Mouse (Mus musculus) forebrain, embryonic 15.5 days (tissue): ENCODE results near the gene Pak2. TPM values are rescaled to one million over a fixed set of nuclear protein-coding genes. Genes with fewer than 3 reads are reported as not detected.

ENCODE experiments used
- ATAC-seq: fragments of 200-750 bp; cut with Nextera tagmentation; replicated peaks from 2 replicates; pipeline ENCODE4 v1.8.0; 2017; ENCODE audit warnings: mild to moderate bottlenecking, moderate TSS enrichment, moderate library complexity
- H3K27ac ChIP-seq: fragments of 300-500 bp; sonication (generic); replicated peaks from 2 replicates; pipeline ENCODE4 v1.5.1; 2015; ENCODE audit warnings: mild to moderate bottlenecking, inconsistent platforms
- H3K27me3 ChIP-seq: fragments of 300-500 bp; sonication (generic); 2 replicates; pipeline ENCODE4 v1.6.1; 2015; ENCODE audit warnings: inconsistent platforms
- H3K36me3 ChIP-seq: fragments of 300-500 bp; sonication (generic); 2 replicates; pipeline ENCODE4 v1.6.1; 2015; ENCODE audit warnings: mild to moderate bottlenecking, inconsistent platforms
- H3K4me1 ChIP-seq: fragments of 300-500 bp; sonication (generic); 2 replicates; pipeline ENCODE4 v1.6.1; 2015; ENCODE audit warnings: inconsistent platforms
- H3K4me2 ChIP-seq: fragments of 300-500 bp; sonication (generic); replicated peaks from 2 replicates; pipeline ENCODE4 v1.6.1; 2015; ENCODE audit warnings: mild to moderate bottlenecking, inconsistent platforms
- H3K4me3 ChIP-seq: fragments of 300-500 bp; sonication (generic); 2 replicates; pipeline ENCODE4 v1.5.1; 2015; ENCODE audit warnings: mild to moderate bottlenecking, inconsistent platforms
- H3K9ac ChIP-seq: fragments of 300-500 bp; sonication (generic); replicated peaks from 2 replicates; pipeline ENCODE4 v1.6.1; 2015; ENCODE audit warnings: mild to moderate bottlenecking, inconsistent platforms
- H3K9me3 ChIP-seq: fragments of 300-500 bp; sonication (generic); 2 replicates; pipeline ENCODE4 v1.6.1; 2016; ENCODE audit warnings: inconsistent platforms
- WGBS: fragments of 180-500 bp; shearing (Covaris S2); methylation state at CpG from one replicate; pipeline ENCODE4 v1.1.7; 2015; ENCODE audit warnings: mixed read lengths; 5-methylcytosine and 5-hydroxymethylcytosine counted together
- polyA plus RNA-seq: library from polyadenylated mRNA; unstranded; fragments of >200 nt; fragmentation: Nextera tagmentation; extraction: Ambion mirVana; gene quantifications from 2 replicates; pipeline ENCODE4 v1.2.1, GENCODE M21; 2015

Pak2 gene
- polyA plus RNA-seq, 1 experiment from 2014 or later = 46.1 TPM

DNA sequence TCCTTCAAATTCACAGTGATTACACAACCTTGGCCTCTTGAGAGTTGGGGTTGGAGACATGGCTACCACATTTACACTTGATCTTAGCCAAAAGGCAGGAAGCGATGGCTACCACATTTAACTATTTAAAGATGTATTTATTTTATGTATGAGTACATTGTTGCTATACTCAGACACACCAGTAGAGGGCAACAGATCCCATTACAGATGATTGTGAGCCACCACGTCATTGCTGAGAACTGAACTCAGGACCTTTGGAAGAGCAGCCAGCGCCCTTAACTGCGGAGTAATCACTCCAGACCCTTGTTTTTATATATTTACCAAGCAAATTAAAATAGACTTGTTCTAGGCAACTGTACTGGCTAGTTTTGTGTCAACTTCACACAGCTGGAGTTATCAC, 36.8 kb downstream of the Pak2 start:
- Histone ChIP-seq H3K9me3 (no peaks in the 10 kb centered on the region), H3K4me3 (no peak overlapping the region), H3K27me3 (no peaks in the 10 kb centered on the region), H3K27ac (no peak overlapping the region), H3K9ac (no peak overlapping the region), H3K4me2 (no peak overlapping the region), H3K4me1 (no peaks in the 10 kb centered on the region), H3K36me3 (peaks cover 69% of the 10 kb centered on the region)
- ATAC-seq = no peak
- WGBS = 92% methylated on average over 4 of the region's 4 CpGs

DNA sequence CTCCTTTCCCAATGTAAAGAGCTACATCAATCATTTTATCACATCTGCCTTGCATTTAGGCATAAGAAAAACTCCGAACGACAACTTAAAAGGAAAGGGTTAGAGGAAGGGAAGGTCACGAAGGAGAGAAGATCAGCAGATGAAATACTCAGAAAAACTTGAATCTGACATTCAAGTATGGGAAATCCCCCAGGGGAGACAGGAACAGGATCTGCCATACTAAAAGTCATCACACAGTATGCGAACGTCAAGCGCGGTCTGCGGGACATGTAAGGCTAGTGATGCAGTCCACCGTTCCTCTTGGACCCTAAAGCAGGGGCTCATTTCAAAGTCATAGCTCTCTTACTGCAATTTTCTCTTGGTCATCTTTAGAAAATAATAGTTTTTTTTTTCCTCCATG, 59.5 kb downstream of the Pak2 start:
- Histone ChIP-seq H3K4me1 (no peaks in the 10 kb centered on the region), H3K9ac (no peak overlapping the region), H3K27me3 (no peaks in the 10 kb centered on the region), H3K4me3 (no peak overlapping the region), H3K36me3 (peaks cover 60% of the 10 kb centered on the region), H3K4me2 (no peak overlapping the region), H3K9me3 (no peaks in the 10 kb centered on the region), H3K27ac (no peak overlapping the region)
- WGBS = 94% methylated on average over 9 of the region's 9 CpGs
- no peak for ATAC-seq

DNA sequence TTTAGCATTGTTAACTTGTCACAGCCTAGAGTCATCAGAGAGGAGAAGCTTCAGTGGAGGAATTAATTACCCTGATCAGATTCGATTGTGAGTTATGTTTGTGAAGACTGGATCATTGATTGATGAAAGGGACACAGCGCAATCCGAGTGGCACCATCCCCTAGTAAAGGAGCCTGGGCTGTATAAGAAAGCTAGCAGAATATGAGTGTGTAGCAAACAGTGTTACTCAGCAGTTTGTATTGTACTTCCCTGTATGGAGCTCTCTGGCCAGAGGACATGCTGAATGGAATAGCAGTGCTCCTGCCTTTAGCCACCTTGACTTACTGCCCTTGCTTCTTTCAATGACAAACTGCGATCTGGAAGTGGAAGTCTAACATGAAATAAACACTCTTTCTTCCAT, 68.8 kb downstream of the Pak2 start:
- no peak overlapping the region for H3K4me3 ChIP-seq
- no peak overlapping the region for H3K4me2 ChIP-seq
- 80% methylated on average over 4 of the region's 4 CpGs for WGBS
- H3K27me3 ChIP-seq = no peaks in the 10 kb centered on the region
- no peak for ATAC-seq
- no peak overlapping the region for H3K9ac ChIP-seq
- H3K27ac ChIP-seq = no peak overlapping the region
- H3K36me3 ChIP-seq = 0 out of 2 replicates have a peak, but pooled peaks cover 3% of the 10 kb centered on the region
- no peaks in the 10 kb centered on the region for H3K9me3 ChIP-seq
- no peaks in the 10 kb centered on the region for H3K4me1 ChIP-seq

DNA sequence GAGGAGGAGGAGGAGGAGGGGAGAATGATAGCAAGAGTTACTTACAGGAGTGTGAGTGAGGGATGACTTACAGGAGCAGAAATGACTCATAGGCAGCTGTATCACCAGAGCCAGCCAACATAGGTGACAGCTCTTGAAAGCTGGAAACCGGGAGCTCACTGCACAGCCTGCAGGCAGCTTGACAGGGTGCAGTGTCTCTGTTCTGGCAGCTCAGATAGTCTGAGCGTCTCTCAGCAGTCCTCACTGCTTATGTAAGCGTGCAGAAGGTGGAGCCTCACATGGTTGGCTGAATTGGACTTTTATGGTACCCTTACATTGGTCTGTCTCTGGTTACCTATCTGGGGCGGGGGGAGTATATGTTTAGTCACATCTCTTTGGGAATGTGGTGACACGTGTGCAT, 69.2 kb downstream of the Pak2 start:
- ATAC-seq = no peak; the same call in 1 of the 2 replicates
- Histone ChIP-seq H3K36me3 (0 out of 2 replicates have a peak, but pooled peaks cover 3% of the 10 kb centered on the region), H3K4me2 (no peak overlapping the region), H3K9me3 (no peaks in the 10 kb centered on the region), H3K27ac (no peak overlapping the region), H3K27me3 (no peaks in the 10 kb centered on the region), H3K4me1 (no peaks in the 10 kb centered on the region), H3K4me3 (no peak overlapping the region), H3K9ac (no peak overlapping the region)
- 46% methylated on average over 5 of the region's 5 CpGs for WGBS

DNA sequence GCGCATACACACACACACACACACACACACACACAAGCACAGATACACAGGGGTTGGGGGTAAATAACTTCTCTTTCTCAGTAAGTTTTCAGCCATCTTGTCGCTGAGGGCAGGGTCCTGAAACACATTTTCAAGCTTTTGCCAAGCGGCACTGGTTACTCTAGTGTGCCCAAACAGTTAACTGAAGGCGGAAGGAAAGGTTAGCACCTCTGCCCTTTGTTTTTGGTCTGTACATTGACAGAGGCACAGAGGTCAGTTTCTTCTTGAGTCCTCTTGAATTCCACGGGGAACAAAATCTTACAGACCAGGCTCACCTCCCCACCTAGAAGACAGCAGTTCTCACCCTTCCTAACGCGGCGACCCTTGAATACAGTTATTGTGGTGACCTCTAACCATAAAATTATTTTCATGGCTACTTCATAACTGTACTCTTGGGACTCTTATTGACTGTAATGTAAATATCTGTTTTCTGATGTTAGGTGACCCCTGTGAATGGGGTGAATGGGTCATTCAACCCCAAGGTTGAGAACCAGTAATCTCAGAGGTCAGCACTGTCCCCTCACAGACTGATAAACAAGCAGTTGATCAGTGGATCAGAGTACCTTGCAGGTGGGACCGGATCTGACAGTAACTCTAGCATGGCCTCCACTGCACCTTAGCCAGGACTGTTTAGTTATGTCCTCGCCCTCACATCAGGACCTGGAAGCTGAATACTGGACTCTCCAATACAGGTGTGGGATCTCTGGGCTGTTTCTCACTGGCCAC, 70.4 kb downstream of the Pak2 start:
- ATAC-seq = no peak
- 78% methylated on average over 10 of the region's 10 CpGs for WGBS
- Histone ChIP-seq H3K4me1 (peaks cover under 1% of the 10 kb centered on the region), H3K4me3 (no peak overlapping the region), H3K36me3 (0 out of 2 replicates have a peak, but pooled peaks cover 3% of the 10 kb centered on the region), H3K9ac (no peak overlapping the region), H3K27ac (no peak overlapping the region), H3K27me3 (no peaks in the 10 kb centered on the region), H3K9me3 (no peaks in the 10 kb centered on the region), H3K4me2 (no peak overlapping the region)

DNA sequence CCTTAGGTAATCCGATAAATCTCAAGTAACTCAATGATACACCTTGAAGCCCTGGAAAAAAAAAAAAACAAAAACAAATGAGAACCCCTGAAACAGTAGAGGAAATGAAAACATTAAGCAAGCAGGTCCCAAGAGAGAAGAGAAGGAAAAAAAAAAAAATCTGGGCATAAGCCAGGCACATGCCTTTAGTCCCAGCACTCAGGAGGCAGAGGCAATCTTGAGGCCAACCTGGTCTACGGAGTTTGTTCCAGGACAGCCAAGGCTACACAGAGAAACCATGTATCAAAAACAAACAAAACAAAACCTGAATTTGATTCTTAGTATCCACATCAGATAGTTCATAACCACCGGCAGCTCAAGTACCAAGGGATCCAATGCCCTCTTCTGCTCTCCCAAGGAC, 74.4 kb downstream of the Pak2 start:
- H3K4me1 ChIP-seq = peaks cover 24% of the 10 kb centered on the region

DNA sequence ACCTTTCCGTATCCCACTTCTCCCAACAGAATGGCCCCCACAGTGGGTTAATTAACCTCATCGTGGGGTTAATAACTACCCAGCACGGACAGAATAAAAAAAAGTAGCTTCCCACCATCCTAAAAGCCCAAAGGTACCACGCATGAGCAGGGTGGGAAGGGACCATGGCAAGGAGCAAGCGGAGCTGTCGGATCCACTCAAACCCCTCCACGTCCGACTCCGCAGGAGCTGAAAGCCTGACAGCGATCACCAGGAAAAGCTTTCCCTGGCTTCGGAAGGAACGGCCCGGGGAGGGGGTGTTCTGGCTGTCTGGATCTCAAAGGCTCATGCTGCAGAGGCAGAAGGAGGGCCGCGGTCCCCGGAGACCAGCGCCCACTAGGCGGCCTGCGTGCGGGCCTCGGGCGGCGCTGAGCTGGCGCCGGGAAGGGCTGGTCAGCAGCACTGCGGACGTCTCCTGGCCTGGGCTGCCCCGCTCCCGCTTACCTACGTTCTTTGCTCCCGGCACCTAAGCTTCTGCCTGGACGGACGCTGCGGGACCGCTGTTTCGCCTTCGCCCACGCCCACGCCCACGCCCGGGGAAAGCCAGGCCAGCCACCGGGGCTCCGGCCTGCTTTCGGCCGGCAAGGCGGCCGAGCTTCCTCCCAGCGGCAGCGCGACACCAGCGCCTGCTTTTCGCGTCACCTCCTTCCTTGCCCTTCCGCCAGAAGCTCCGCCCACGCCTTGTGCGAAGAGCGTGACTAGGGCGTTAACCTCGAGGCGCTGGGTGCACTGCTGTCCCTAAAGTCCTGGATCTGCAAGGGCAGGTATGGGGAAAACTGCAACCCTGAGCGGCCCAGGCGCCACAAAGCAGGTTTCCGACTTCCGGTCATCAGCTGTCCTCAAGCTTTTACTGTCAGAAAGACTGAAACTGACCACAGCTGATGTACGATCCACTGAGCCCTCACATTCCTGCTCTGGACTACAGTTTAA, 76.3 kb downstream of the Pak2 start, which contains the start of gene Senp5:
Gene Senp5, minus strand, starts transcription at position 779 of the 969 bp plus-strand sequence.
- Histone ChIP-seq H3K27ac (peak within 1 kb of the TSS; percentile 70), H3K9me3 (no peaks in the 10 kb centered on the region), H3K4me1 (peaks cover 24% of the 10 kb centered on the region), H3K4me3 (peak within 1 kb of the TSS; percentile 92), H3K36me3 (no peaks in the 10 kb centered on the region), H3K4me2 (peak within 1 kb of the TSS; percentile 88), H3K9ac (peak within 1 kb of the TSS; percentile 92), H3K27me3 (no peaks in the 10 kb centered on the region)
- WGBS = 1% methylated on average over 66 of the region's 66 CpGs
- peak; percentile 97 for ATAC-seq

More for the DNA sequence above, 74.4 kb downstream of the Pak2 start:
- Histone ChIP-seq H3K27me3 (no peaks in the 10 kb centered on the region), H3K36me3 (no peaks in the 10 kb centered on the region), H3K9ac (no peak overlapping the region), H3K4me3 (no peak overlapping the region), H3K4me2 (no peak overlapping the region), H3K27ac (no peak overlapping the region), H3K9me3 (no peaks in the 10 kb centered on the region)
- ATAC-seq = no peak
- 96% methylated on average over 3 of the region's 3 CpGs for WGBS

DNA sequence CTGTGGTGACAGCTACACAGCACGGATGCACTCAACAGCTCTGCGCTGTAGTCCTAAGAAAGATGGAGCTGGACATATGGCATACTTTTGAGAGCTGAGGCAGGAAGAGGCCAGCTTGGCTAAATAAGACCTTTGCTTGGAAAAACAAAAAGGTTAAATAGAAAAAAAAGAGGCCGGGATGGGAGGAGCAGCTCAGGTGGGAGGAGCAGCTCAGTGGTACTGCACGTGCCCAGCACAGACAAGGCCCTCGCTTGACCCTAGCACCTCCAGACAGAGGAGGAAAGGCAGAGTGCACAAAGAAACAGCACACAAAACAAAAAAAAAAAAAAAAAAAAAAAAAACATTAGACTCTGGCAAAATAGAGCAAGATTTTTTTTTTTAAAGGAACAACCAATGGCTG, 82.8 kb downstream of the Pak2 start:
- no peak for ATAC-seq
- Histone ChIP-seq H3K36me3 (peaks cover 11% of the 10 kb centered on the region; the same call in 1 of the 2 replicates), H3K27ac (no peak overlapping the region), H3K4me1 (peaks cover 7% of the 10 kb centered on the region), H3K9ac (no peak overlapping the region), H3K27me3 (no peaks in the 10 kb centered on the region), H3K4me2 (no peak overlapping the region), H3K9me3 (no peaks in the 10 kb centered on the region), H3K4me3 (no peak overlapping the region)
- WGBS = 88% methylated on average over 5 of the region's 5 CpGs

DNA sequence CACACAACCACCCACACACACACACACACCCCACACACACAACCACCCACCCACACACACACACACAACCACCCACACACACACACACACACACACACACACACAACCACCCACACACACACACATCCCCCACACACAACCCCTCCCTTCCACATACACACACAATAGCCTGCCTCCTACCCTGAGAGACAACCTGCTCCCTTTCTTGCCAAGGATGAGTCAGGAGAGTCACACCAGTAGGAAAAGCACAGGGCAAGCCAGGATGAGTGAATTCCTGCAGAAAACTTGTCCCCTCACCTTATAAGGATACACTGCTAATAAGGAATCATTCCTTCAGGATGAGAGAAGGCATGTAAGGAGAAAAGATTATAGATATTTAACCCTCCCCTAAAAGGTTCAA, 85.2 kb downstream of the Pak2 start:
- Histone ChIP-seq H3K4me2 (no peak overlapping the region), H3K27me3 (no peaks in the 10 kb centered on the region), H3K4me3 (no peak overlapping the region), H3K9ac (no peak overlapping the region), H3K9me3 (no peaks in the 10 kb centered on the region), H3K36me3 (peaks cover 24% of the 10 kb centered on the region), H3K27ac (no peak overlapping the region), H3K4me1 (no peaks in the 10 kb centered on the region)
- ATAC-seq = no peak

DNA sequence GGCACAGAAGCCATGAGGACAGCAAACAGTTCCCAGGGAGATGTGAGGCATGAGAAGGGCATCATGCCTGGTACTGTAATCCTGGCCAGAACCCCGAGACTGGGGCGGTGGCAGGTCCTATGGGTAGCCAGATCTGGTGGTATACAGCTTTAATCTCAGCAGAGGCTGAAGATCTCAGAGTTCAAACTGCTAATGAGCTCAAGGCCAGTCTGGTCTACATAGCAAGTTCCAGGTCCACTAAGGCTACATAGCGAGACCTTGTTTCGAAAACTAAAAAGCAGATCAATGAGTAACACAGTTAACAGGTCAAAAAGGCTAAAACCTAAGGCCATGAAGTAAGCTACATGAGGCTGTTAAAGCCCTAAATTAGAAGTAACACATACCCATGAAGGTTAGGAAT, 85.9 kb downstream of the Pak2 start:
- Histone ChIP-seq H3K9me3 (no peaks in the 10 kb centered on the region), H3K4me3 (no peak overlapping the region), H3K27me3 (no peaks in the 10 kb centered on the region), H3K4me1 (no peaks in the 10 kb centered on the region), H3K27ac (no peak overlapping the region), H3K4me2 (no peak overlapping the region), H3K9ac (no peak overlapping the region), H3K36me3 (peaks cover 31% of the 10 kb centered on the region)
- 100% methylated on average over 4 of the region's 4 CpGs for WGBS
- no peak for ATAC-seq

DNA sequence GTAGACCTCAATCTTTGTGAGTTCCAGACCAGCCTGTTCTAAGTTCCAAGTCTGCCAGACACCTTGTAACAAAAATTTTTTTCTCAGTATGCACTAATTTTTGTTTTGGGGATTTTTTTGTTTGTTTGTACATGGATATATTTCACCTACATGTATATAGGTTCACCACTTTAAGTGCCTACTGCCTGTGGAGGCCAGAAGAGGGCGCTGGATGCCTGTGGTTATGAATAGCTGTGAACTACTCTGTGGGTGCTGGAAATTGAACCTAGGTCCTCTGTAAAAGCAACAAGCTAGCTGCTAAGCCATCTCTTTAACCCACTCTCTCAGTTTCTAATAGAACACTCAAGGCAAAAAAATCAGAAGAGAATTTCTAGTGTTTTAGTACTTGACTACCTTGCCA, 87.1 kb downstream of the Pak2 start:
- Histone ChIP-seq H3K9ac (no peak overlapping the region), H3K9me3 (no peaks in the 10 kb centered on the region), H3K4me3 (no peak overlapping the region), H3K36me3 (peaks cover 36% of the 10 kb centered on the region), H3K4me2 (no peak overlapping the region), H3K27me3 (no peaks in the 10 kb centered on the region), H3K4me1 (no peaks in the 10 kb centered on the region), H3K27ac (no peak overlapping the region)
- no peak for ATAC-seq
- 57% methylated on average over 1 of the region's 1 CpGs for WGBS

DNA sequence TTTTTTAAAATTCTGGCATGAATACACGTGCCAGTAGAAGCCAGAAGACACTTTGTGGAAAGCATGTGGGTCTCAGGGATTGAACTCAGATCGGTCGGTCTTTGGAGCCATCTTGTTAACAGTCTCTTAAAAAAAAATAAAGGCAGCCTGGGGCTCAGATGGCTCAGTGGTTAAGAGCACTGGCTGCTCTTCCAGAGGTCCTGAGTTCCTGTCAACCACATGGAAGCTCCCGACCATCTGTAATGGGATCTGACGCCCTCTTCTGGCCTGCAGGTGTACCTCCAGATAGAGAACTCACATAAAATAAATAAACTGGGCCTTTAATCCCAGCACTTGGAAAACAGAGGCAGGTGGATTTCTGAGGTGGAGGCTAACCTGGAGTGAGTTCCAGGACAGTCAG, 98.2 kb downstream of the Pak2 start:
- no peaks in the 10 kb centered on the region for H3K27me3 ChIP-seq
- no peak for ATAC-seq
- no peaks in the 10 kb centered on the region for H3K4me1 ChIP-seq
- no peak overlapping the region for H3K27ac ChIP-seq
- H3K4me3 ChIP-seq = no peak overlapping the region
- WGBS = 79% methylated on average over 5 of the region's 5 CpGs
- no peak overlapping the region for H3K9ac ChIP-seq
- H3K4me2 ChIP-seq = no peak overlapping the region
- H3K9me3 ChIP-seq = no peaks in the 10 kb centered on the region
- H3K36me3 ChIP-seq = peaks cover 38% of the 10 kb centered on the region
